Mouse (Mus musculus) layer of hippocampus, postnatal 14 days (tissue): ENCODE measurements at regions not wholly inside any gene's neighbourhood (a gene's known extent, or its start where the extent isn't known, plus 50 kb on each side); places are given as distances from the start of the nearest gene placed in this dataset.
A peak's percentile ranks its signal among the peaks of the same experiment; 100 is the strongest.

Experiments
- DNase-seq, 2 experiments: peaks; one replicate each; pipeline ENCODE4 v3.0.0; 2021 to 2022; ENCODE audit warnings: low spot score in 2 of 2, mixed read lengths in 1 of 2

- DNase-seq, result peak; percentile 81 to 89
These were observed 60.0 kb downstream of the Ubiad1 start for GRCm38 (mm10) chr4:148384251-148385230.

- no peak for DNase-seq
These were observed 64.0 kb downstream of the Ubiad1 start for GRCm38 (mm10) chr4:148380562-148380961.

- DNase-seq, result no peak
These were observed 66.1 kb downstream of the Ubiad1 start for GRCm38 (mm10) chr4:148378491-148378890.

- no peak for DNase-seq
These were observed 67.2 kb downstream of the Ubiad1 start for GRCm38 (mm10) chr4:148377368-148377767.

DNA sequence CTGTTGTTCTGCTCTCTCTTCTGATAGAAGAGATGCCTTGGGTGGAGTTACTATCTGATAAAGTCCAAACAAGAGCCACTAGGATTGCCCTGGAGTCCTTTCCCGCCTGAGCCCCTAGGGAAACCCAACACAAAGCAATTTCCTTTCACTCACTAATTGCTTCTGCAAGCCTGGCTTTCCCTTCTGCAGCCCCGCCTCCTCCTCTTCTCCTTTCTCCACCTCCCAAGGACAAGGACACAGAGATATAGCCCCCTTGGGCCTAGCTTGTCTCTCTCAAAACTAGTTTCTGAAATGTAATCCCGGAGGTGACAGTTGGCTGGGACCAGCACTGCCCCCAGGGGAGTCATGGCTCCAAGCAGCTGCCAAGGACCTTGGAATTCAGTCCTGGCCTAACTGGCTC is 68.1 kb downstream of the Ubiad1 start:
- DNase-seq, result no peak

GRCm38 (mm10) chr4:148371489-148371888 is 73.1 kb downstream of the Ubiad1 start:
- DNase-seq, result no peak

DNA sequence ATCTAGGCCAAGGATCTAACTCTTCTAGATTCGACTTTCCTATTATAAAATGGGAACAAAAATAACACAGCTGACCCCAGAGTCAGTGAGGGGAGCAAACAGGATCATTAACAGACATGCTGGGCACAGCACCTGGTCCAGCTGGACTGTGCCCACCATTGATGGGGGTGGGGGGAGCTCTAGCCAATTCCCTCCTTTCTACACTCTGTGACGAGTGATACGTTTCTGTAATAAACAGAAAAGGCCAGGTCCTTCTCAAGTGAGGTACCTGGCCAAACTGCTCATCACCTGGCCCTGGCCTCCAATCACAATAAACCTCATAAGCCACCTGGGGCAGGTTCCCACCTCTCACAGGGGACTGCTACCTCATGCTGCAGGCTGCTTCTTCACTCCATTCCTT is 76.9 kb downstream of the Ubiad1 start:
- DNase-seq, result no peak

GRCm38 (mm10) chr4:148365804-148366203 is 78.0 kb upstream of the Disp3 start:
- DNase-seq, result no peak

DNA sequence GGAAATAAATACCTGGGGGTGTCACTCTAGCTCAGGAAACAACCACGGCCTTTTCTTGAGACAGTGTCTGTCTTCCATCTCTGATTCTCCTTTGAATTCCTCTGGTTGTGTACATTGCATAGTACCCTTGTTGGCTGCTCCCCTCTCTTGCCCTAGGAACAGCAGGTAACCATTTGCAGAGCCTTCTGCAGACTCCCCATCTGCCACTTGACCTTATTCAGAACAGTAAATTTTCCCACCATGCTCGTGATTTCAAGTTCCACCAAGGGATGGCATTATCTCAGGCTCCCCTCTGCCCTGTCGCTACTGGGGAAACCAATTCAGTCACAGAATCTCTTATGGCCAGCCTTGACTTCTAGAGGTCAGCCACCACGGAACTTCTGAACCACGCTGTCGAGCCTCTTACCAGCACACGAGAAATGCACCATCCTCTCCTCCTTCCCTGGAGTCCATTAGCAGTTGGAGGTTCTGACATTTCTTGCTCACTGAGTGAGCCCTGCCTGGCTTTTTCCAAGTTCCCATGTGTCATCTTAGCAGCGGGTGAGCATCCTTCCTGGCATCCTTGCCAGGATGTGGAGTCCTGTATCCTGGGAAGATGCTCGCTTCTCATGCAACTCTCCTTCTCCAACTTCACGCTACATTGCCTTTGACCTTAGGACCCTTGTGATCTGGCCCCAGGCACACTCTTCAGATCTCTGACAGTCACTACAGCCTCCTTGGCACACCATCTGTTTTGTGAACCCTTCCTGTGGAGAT is 75.8 kb upstream of the Disp3 start:
- no peak for DNase-seq

DNA sequence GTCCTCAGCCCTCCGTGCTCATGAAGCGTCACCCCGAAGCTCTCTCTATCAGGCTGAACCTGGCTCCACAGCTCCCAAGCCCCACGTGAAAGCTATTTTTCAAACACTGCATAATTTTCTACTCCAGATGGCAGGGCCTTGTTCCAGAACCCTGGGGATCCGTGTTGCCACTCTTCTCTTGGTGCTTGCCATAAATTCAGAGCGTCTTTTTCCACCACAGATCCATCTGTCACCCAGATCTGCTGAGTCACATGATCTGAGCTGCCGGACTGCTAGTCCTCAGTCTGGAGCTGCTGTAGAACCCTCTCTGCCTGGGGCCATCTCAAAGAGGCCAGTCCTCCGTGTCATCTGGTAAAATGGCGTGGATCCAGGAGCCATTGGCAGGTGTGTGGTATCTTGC is 73.2 kb upstream of the Disp3 start:
- DNase-seq, result peak; percentile 77 to 94

GRCm38 (mm10) chr4:148358336-148358735 is 70.6 kb upstream of the Disp3 start:
- DNase-seq, result no peak

DNA sequence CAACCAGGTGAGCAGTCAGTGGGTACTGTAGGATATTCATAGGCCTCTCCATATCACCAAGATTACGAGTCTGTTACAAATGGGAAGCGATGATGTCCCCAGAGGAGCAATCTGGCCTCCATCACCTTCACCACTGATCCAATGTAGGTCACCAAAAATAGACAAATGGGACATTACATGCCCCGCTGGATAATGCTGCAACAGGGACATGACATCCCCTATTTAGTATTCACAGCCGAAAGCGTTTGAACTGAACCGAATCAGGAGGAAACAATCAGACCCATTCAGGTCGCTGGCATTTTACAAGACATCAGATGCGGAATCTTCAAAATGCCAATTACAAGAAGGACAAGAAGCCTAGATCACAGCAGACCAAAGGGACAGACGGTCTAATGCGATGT is 69.5 kb upstream of the Disp3 start:
- peak; percentile 29 to 32 for DNase-seq

GRCm38 (mm10) chr4:148356654-148357053 is 68.9 kb upstream of the Disp3 start:
- DNase-seq, result peak; percentile 56 to 60

GRCm38 (mm10) chr4:148353969-148354368 is 66.2 kb upstream of the Disp3 start:
- no peak for DNase-seq

GRCm38 (mm10) chr4:148352690-148353089 is 64.9 kb upstream of the Disp3 start:
- no peak for DNase-seq

GRCm38 (mm10) chr4:148341531-148342157 is 53.9 kb upstream of the Disp3 start:
- no peak for DNase-seq

- DNase-seq, result no peak
These were observed 52.6 kb upstream of the Disp3 start for GRCm38 (mm10) chr4:148340342-148340741.

DNA sequence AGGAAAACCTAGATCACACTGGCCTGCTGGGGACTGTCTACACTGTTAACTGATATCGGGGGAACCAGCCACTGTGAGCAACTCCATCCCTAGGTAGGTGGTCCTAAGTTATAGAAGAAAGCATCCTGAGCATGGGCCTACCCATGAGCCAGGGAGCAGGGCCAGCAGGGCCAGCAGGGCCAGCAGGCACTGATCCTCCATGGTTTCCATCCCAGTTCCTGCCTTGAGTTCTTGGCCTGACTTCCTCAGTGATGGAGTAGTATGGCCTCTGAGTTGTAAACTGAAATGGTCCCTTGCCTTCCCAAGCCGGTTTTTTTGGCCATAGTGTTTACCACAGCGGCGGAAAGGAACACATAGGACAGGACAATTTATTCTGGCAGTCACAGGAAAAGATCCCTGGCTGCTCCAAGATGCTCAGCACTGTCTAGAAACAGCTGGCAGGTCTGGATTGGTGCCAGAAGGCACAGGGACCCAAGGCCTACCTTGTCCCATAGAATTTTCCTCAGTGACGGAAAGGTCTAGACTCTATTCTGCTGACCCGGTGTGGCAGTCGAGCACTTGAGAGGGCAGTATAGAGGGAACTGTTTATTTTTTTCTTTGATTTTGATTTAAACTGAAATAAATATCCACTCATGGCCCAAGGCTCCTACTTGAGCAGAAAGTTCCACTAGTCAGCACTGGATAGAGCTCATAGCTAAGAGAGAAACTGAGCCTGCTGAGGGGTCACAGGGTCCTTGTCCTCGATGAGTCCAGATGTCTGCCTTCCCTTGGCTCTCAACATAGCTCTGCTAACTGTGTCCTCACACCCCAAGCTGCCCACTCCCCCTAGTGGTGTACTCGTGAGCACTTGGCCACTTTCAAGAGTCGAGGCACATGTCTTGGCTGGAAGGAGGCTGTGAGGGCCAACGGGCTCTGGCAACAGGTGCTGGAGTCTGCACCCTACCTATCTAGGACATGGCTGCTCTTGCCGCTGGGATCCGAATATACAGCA is 50.4 kb upstream of the Disp3 start:
- DNase-seq, result peak in 1 of 2 experiments; percentile 63
